8 mouse cellular contexts compared by ENCODE assay signal in genomic region chr1:82586713-82587399, GRCm38 (mm10). TPM values are rescaled to one million over a fixed set of nuclear protein-coding genes. Genes with fewer than 3 reads are reported as not detected.
A peak's percentile ranks its signal among the peaks of the same experiment; 100 is the strongest.
DNase-seq lines count a peak whose midpoint lies in the region; ATAC-seq and TF ChIP-seq lines count a peak whose summit lies in the region.

TSS of gene Col4a4 (minus strand) at chr1:82586849.
TSS of gene Col4a3 (plus strand) at chr1:82586921.

- 9% methylated on average over 32 of the region's 34 CpGs for WGBS in spleen, adult 2 months
- 7% methylated on average over 24 of the region's 34 CpGs for WGBS in embryonic facial prominence, embryonic 14.5 days
- WGBS in heart, embryonic 15.5 days = 2% methylated on average over 34 of the region's 34 CpGs
- WGBS in kidney, embryonic 16.5 days = 4% methylated on average over 34 of the region's 34 CpGs
- WGBS in stomach, embryonic 16.5 days = 3% methylated on average over 34 of the region's 34 CpGs

- no peaks in the 10 kb centered on the region for H3K4me1 ChIP-seq in spleen, adult 2 months (ENCODE audit: control insufficient read depth, insufficient read depth, insufficient read length)
- H3K4me1 ChIP-seq in embryonic facial prominence, embryonic 14.5 days (ENCODE audit: control insufficient read depth, insufficient read depth, low read length) = peaks cover 6% of the 10 kb centered on the region
- H3K4me1 ChIP-seq in heart, embryonic 15.5 days (replicated peaks) = peaks cover 14% of the 10 kb centered on the region
- H3K4me1 ChIP-seq in kidney, embryonic 16.5 days (ENCODE audit: insufficient read depth, low read length) = peaks cover 8% of the 10 kb centered on the region
- H3K4me1 ChIP-seq in stomach, embryonic 16.5 days (ENCODE audit: control insufficient read depth, insufficient read depth, low read length) = peaks cover 3% of the 10 kb centered on the region; the same call in 1 of the 2 replicates

- TF ChIP-seq CTCF in spleen, adult 2 months (IDR thresholded peaks at IDR 0.05; ENCODE audit: extremely low read depth, insufficient read depth, insufficient read length, insufficient replicate concordance) = no peak

- no peak for TF ChIP-seq POLR2A in spleen, adult 2 months (IDR thresholded peaks at IDR 0.05; ENCODE audit: low read depth, low read length)

- H3K36me3 ChIP-seq in spleen, adult 2 months (ENCODE audit: control insufficient read depth, insufficient read depth, low read length) = no peaks in the 10 kb centered on the region
- H3K36me3 ChIP-seq in embryonic facial prominence, embryonic 14.5 days (ENCODE audit: control insufficient read depth, insufficient read depth, low read length) = no peaks in the 10 kb centered on the region
- H3K36me3 ChIP-seq in heart, embryonic 15.5 days = no peaks in the 10 kb centered on the region
- H3K36me3 ChIP-seq in kidney, embryonic 16.5 days (ENCODE audit: insufficient read depth, low read length) = no peaks in the 10 kb centered on the region
- H3K36me3 ChIP-seq in stomach, embryonic 16.5 days (ENCODE audit: control insufficient read depth, insufficient read depth, low read length) = no peaks in the 10 kb centered on the region

- peak within 1 kb of the TSS; percentile 13; the same call in 1 of the 2 replicates for H3K4me3 ChIP-seq in spleen, adult 2 months (ENCODE audit: extremely low read depth, insufficient read depth, insufficient read length)
- H3K4me3 ChIP-seq in embryonic facial prominence, embryonic 14.5 days (ENCODE audit: low read depth, low read length) = peak within 1 kb of the TSS; percentile 35
- H3K4me3 ChIP-seq in heart, embryonic 15.5 days = peak within 1 kb of the TSS; percentile 51
- peak within 1 kb of the TSS; percentile 52 for H3K4me3 ChIP-seq in kidney, embryonic 16.5 days (ENCODE audit: low read length)
- peak within 1 kb of the TSS; percentile 45 for H3K4me3 ChIP-seq in stomach, embryonic 16.5 days (replicated peaks; ENCODE audit: low read length)

- H3K27me3 ChIP-seq in spleen, adult 2 months (ENCODE audit: control insufficient read depth, insufficient read depth, low read length) = no peaks in the 10 kb centered on the region
- H3K27me3 ChIP-seq in embryonic facial prominence, embryonic 14.5 days (replicated peaks; ENCODE audit: control insufficient read depth, insufficient read depth, low read length) = peaks cover 19% of the 10 kb centered on the region
- H3K27me3 ChIP-seq in heart, embryonic 15.5 days = peaks cover 35% of the 10 kb centered on the region
- peaks cover 4% of the 10 kb centered on the region; the same call in 1 of the 2 replicates for H3K27me3 ChIP-seq in kidney, embryonic 16.5 days (ENCODE audit: insufficient read depth, low read length)
- H3K27me3 ChIP-seq in stomach, embryonic 16.5 days (ENCODE audit: control insufficient read depth, insufficient read depth, low read length) = no peaks in the 10 kb centered on the region

- H3K27ac ChIP-seq in spleen, adult 2 months (ENCODE audit: insufficient read depth, low read length) = no peak within 1 kb of the TSS
- H3K27ac ChIP-seq in embryonic facial prominence, embryonic 14.5 days (replicated peaks; ENCODE audit: low read depth, low read length) = no peak within 1 kb of the TSS
- H3K27ac ChIP-seq in heart, embryonic 15.5 days = no peak within 1 kb of the TSS
- H3K27ac ChIP-seq in kidney, embryonic 16.5 days (ENCODE audit: low read length) = no peak within 1 kb of the TSS
- no peak within 1 kb of the TSS for H3K27ac ChIP-seq in stomach, embryonic 16.5 days (ENCODE audit: low read length)

- no peaks in the 10 kb centered on the region for H3K9me3 ChIP-seq in embryonic facial prominence, embryonic 14.5 days (ENCODE audit: control insufficient read depth, low read length)
- H3K9me3 ChIP-seq in heart, embryonic 15.5 days (replicated peaks) = no peaks in the 10 kb centered on the region
- H3K9me3 ChIP-seq in kidney, embryonic 16.5 days (ENCODE audit: low read length) = no peaks in the 10 kb centered on the region
- H3K9me3 ChIP-seq in stomach, embryonic 16.5 days (replicated peaks; ENCODE audit: control insufficient read depth, low read length) = no peaks in the 10 kb centered on the region

- peak within 1 kb of the TSS; percentile 49 for H3K9ac ChIP-seq in embryonic facial prominence, embryonic 14.5 days (ENCODE audit: low read depth, low read length)
- H3K9ac ChIP-seq in heart, embryonic 15.5 days = peak within 1 kb of the TSS; percentile 44
- H3K9ac ChIP-seq in kidney, embryonic 16.5 days (replicated peaks; ENCODE audit: low read length) = peak within 1 kb of the TSS; percentile 62
- H3K9ac ChIP-seq in stomach, embryonic 16.5 days (ENCODE audit: low read length) = peak within 1 kb of the TSS; percentile 47

- ATAC-seq in embryonic facial prominence, embryonic 14.5 days (ENCODE audit: low read depth) = peak; percentile 22; the same call in 1 of the 2 replicates
- ATAC-seq in heart, embryonic 15.5 days (replicated peaks; ENCODE audit: insufficient number of reproducible peaks, insufficient read depth, low FRiP score, low read depth) = peak; percentile 58; the same call in 1 of the 2 replicates
- peak; percentile 89 for ATAC-seq in kidney, embryonic 16.5 days (ENCODE audit: low FRiP score, low TSS enrichment)
- ATAC-seq in stomach, embryonic 16.5 days (ENCODE audit: insufficient read depth, low FRiP score) = peak; percentile 58; the same call in 1 of the 2 replicates

- no peak for DNase-seq in spleen, adult 2 months (ENCODE audit: low read depth in 1 of 2, low spot score in 2 of 2)
- DNase-seq in spleen, postnatal 4 days (ENCODE audit: low spot score in 2 of 2) = no peak
- DNase-seq in embryonic facial prominence, embryonic 14.5 days (ENCODE audit: low spot score) = no peak
- peak; percentile 60 to 76 for DNase-seq in lung, postnatal 4 days
- no peak for DNase-seq in natural killer cell, adult 2 months (ENCODE audit: low spot score in 2 of 2)

- H3K4me2 ChIP-seq in embryonic facial prominence, embryonic 14.5 days (ENCODE audit: low read depth, low read length) = peak within 1 kb of the TSS; percentile 63
- peak within 1 kb of the TSS; percentile 89 for H3K4me2 ChIP-seq in heart, embryonic 15.5 days
- H3K4me2 ChIP-seq in kidney, embryonic 16.5 days (replicated peaks; ENCODE audit: low read depth, low read length) = peak within 1 kb of the TSS; percentile 90
- H3K4me2 ChIP-seq in stomach, embryonic 16.5 days (ENCODE audit: low read depth, low read length) = peak within 1 kb of the TSS; percentile 72

RNA-seq across cellular contexts. Expression of gene Col4a4, which starts in this region (rescaled TPM):
- 0.07 and 0.13 TPM in 2 replicates for polyA plus RNA-seq in spleen, adult 2 months (2012; rRNA removed)
- 0.14 and 0.19 TPM in 2 replicates for polyA plus RNA-seq in embryonic facial prominence, embryonic 14.5 days (2014; fragmentation: Nextera tagmentation; extraction: Ambion mirVana)
- polyA plus RNA-seq in heart, embryonic 15.5 days (2015; fragmentation: Nextera tagmentation; extraction: Ambion mirVana) = 0.92 and 0.96 TPM in 2 replicates
- 4.3 and 4.9 TPM in 2 replicates for polyA plus RNA-seq in kidney, embryonic 16.5 days (2015; fragmentation: Nextera tagmentation; extraction: Ambion mirVana)
- 0.61 and 0.67 TPM in 2 replicates for polyA plus RNA-seq in stomach, embryonic 16.5 days (2015; fragmentation: Nextera tagmentation; extraction: Ambion mirVana)

RNA-seq across cellular contexts. Expression of gene Col4a3, which starts in this region (rescaled TPM):
- polyA plus RNA-seq in spleen, adult 2 months (2012; rRNA removed) = 0.04 and 0.27 TPM in 2 replicates
- polyA plus RNA-seq in embryonic facial prominence, embryonic 14.5 days (2014; fragmentation: Nextera tagmentation; extraction: Ambion mirVana) = 0.13 and 0.24 TPM in 2 replicates
- polyA plus RNA-seq in heart, embryonic 15.5 days (2015; fragmentation: Nextera tagmentation; extraction: Ambion mirVana) = 0.74 and 0.76 TPM in 2 replicates
- 4.1 and 4.8 TPM in 2 replicates for polyA plus RNA-seq in kidney, embryonic 16.5 days (2015; fragmentation: Nextera tagmentation; extraction: Ambion mirVana)
- 0.47 and 0.63 TPM in 2 replicates for polyA plus RNA-seq in stomach, embryonic 16.5 days (2015; fragmentation: Nextera tagmentation; extraction: Ambion mirVana)

Comparison
In these comparisons a context has a peak if more than half of its experiments do, and no peak if none do; other contexts are left out.
1. Peak in ATAC-seq, H3K4me3 ChIP-seq, H3K9ac ChIP-seq and H3K4me2 ChIP-seq in embryonic facial prominence, embryonic 14.5 days; RNA of the genes that start here not detected or under 1 TPM.
2. Peak in ATAC-seq, H3K4me3 ChIP-seq, H3K9ac ChIP-seq and H3K4me2 ChIP-seq in heart, embryonic 15.5 days; RNA of the genes that start here not detected or under 1 TPM.
3. Peak in ATAC-seq, H3K4me3 ChIP-seq, H3K9ac ChIP-seq and H3K4me2 ChIP-seq in stomach, embryonic 16.5 days; RNA of the genes that start here not detected or under 1 TPM.
4. DNase-seq: peak in lung, postnatal 4 days (2 of 2); none in spleen, adult 2 months (0 of 2), spleen, postnatal 4 days (0 of 2), embryonic facial prominence, embryonic 14.5 days (single experiment) and natural killer cell, adult 2 months (0 of 2).
5. ATAC-seq: peak in every context shown above with its lines; median percentile 89 in kidney, embryonic 16.5 days; 58 in heart, embryonic 15.5 days; 58 in stomach, embryonic 16.5 days; 22 in embryonic facial prominence, embryonic 14.5 days.
6. Peak in every context shown above with its lines, with median percentiles within 50 percentile points of each other: H3K4me3 ChIP-seq, H3K4me2 ChIP-seq and H3K9ac ChIP-seq.